Mouse (Mus musculus) midbrain, embryonic 12.5 days (tissue): ENCODE results near the gene Psmd7. TPM values are rescaled to one million over a fixed set of nuclear protein-coding genes. Genes with fewer than 3 reads are reported as not detected.
A peak's percentile ranks its signal among the peaks of the same experiment; 100 is the strongest.
"Not testable (repeated sequence)": the region's sequence is repeated elsewhere in the genome, so short reads cannot be mapped to it uniquely, and the experiment has no call there.

ENCODE experiments used
- ATAC-seq: fragments of 200-750 bp; cut with Nextera tagmentation; 2 replicates; pipeline ENCODE4 v1.8.0; 2017; ENCODE audit warnings: low read depth, moderate TSS enrichment, moderate library complexity; ENCODE audit not compliant: low FRiP score
- H3K27ac ChIP-seq: fragments of 300-500 bp; sonication (generic); replicated peaks from 2 replicates; pipeline ENCODE4 v1.5.1; 2016; ENCODE audit warnings: mild to moderate bottlenecking
- H3K27me3 ChIP-seq: fragments of 300-500 bp; sonication (generic); 2 replicates; pipeline ENCODE4 v1.6.1; 2016; ENCODE audit warnings: mild to moderate bottlenecking
- H3K36me3 ChIP-seq: fragments of 300-500 bp; sonication (generic); 2 replicates; pipeline ENCODE4 v1.6.1; 2016
- H3K4me1 ChIP-seq: fragments of 300-500 bp; sonication (generic); 2 replicates; pipeline ENCODE4 v1.6.1; 2016
- H3K4me2 ChIP-seq: fragments of 300-500 bp; sonication (generic); replicated peaks from 2 replicates; pipeline ENCODE4 v1.6.1; 2016; ENCODE audit warnings: mild to moderate bottlenecking, moderate library complexity
- H3K4me3 ChIP-seq: fragments of 300-500 bp; sonication (generic); 2 replicates; pipeline ENCODE4 v1.5.1; 2016; ENCODE audit warnings: mild to moderate bottlenecking
- H3K9ac ChIP-seq: fragments of 300-500 bp; sonication (generic); replicated peaks from 2 replicates; pipeline ENCODE4 v1.6.1; 2016; ENCODE audit warnings: mild to moderate bottlenecking, moderate library complexity
- H3K9me3 ChIP-seq: fragments of 300-500 bp; sonication (generic); 2 replicates; pipeline ENCODE4 v1.6.1; 2016; ENCODE audit warnings: mild to moderate bottlenecking
- WGBS: fragments of 180-500 bp; shearing (Covaris S2); methylation state at CpG from one replicate; pipeline ENCODE4 v1.1.7; 2016; 5-methylcytosine and 5-hydroxymethylcytosine counted together
- polyA plus RNA-seq: library from polyadenylated mRNA; unstranded; fragments of >200 nt; fragmentation: Nextera tagmentation; extraction: Ambion mirVana; gene quantifications from 2 replicates; pipeline ENCODE4 v1.2.1, GENCODE M21; 2016

The Psmd7 gene
- 278 and 283 TPM in 2 replicates for polyA plus RNA-seq

GRCm38 (mm10) chr8:107587995-107588780 lies at the start of gene Psmd7:
Gene Psmd7 (minus strand): TSS chr8:107588464.
- H3K4me3 ChIP-seq = peak within 1 kb of the TSS; percentile 80
- H3K36me3 ChIP-seq = peaks cover 30% of the 10 kb centered on the region
- 2% methylated on average over 60 of the region's 65 CpGs for WGBS
- ATAC-seq = peak; percentile 98
- H3K27ac ChIP-seq = peak within 1 kb of the TSS; percentile 81
- H3K9me3 ChIP-seq = no peaks in the 10 kb centered on the region
- H3K4me1 ChIP-seq = peaks cover 18% of the 10 kb centered on the region
- peak within 1 kb of the TSS; percentile 89 for H3K4me2 ChIP-seq
- peak within 1 kb of the TSS; percentile 94 for H3K9ac ChIP-seq
- H3K27me3 ChIP-seq = no peaks in the 10 kb centered on the region

- ATAC-seq = no peak
- Histone ChIP-seq H3K9me3 (no peaks in the 10 kb centered on the region), H3K4me3 (no peak overlapping the region), H3K4me1 (no peaks in the 10 kb centered on the region), H3K27ac (no peak overlapping the region), H3K9ac (no peak overlapping the region), H3K36me3 (no peaks in the 10 kb centered on the region), H3K27me3 (no peaks in the 10 kb centered on the region), H3K4me2 (no peak overlapping the region)
- 98% methylated on average over 2 of the region's 2 CpGs for WGBS
Observed at GRCm38 (mm10) chr8:107633734-107634133, 45.5 kb upstream of the Psmd7 start.

GRCm38 (mm10) chr8:107629701-107630100 lies 41.4 kb upstream of the Psmd7 start:
- Histone ChIP-seq H3K4me2 (no peak overlapping the region), H3K36me3 (no peaks in the 10 kb centered on the region), H3K9me3 (no peaks in the 10 kb centered on the region), H3K27ac (no peak overlapping the region), H3K9ac (no peak overlapping the region), H3K4me1 (no peaks in the 10 kb centered on the region), H3K4me3 (no peak overlapping the region), H3K27me3 (no peaks in the 10 kb centered on the region)
- WGBS = 62% methylated on average over 11 of the region's 11 CpGs
- no peak for ATAC-seq

GRCm38 (mm10) chr8:107628501-107629149 lies 40.4 kb upstream of the Psmd7 start:
- Histone ChIP-seq H3K36me3 (no peaks in the 10 kb centered on the region), H3K4me1 (no peaks in the 10 kb centered on the region), H3K27ac (no peak overlapping the region), H3K9me3 (no peaks in the 10 kb centered on the region), H3K9ac (no peak overlapping the region), H3K4me2 (no peak overlapping the region), H3K4me3 (no peak overlapping the region), H3K27me3 (no peaks in the 10 kb centered on the region)
- ATAC-seq = no peak
- WGBS = 62% methylated on average over 8 of the region's 8 CpGs

GRCm38 (mm10) chr8:107627881-107628280 lies 39.6 kb upstream of the Psmd7 start:
- Histone ChIP-seq H3K4me2 (no peak overlapping the region), H3K9ac (no peak overlapping the region), H3K36me3 (no peaks in the 10 kb centered on the region), H3K27ac (no peak overlapping the region), H3K9me3 (no peaks in the 10 kb centered on the region), H3K4me3 (no peak overlapping the region), H3K4me1 (no peaks in the 10 kb centered on the region), H3K27me3 (no peaks in the 10 kb centered on the region)
- ATAC-seq = no peak
- WGBS = 92% methylated on average over 9 of the region's 9 CpGs

- not testable (repeated sequence) for H3K27me3 ChIP-seq, H3K4me1 ChIP-seq, ATAC-seq, H3K4me2 ChIP-seq, H3K9me3 ChIP-seq, H3K9ac ChIP-seq, H3K4me3 ChIP-seq, H3K27ac ChIP-seq, H3K36me3 ChIP-seq
Observed at GRCm38 (mm10) chr8:107624301-107624700, 36.0 kb upstream of the Psmd7 start.

GRCm38 (mm10) chr8:107621930-107622623 lies 33.8 kb upstream of the Psmd7 start:
- Histone ChIP-seq H3K27me3 (no peaks in the 10 kb centered on the region), H3K4me2 (no peak overlapping the region), H3K4me3 (no peak overlapping the region), H3K27ac (no peak overlapping the region), H3K9ac (no peak overlapping the region), H3K4me1 (no peaks in the 10 kb centered on the region), H3K9me3 (no peaks in the 10 kb centered on the region), H3K36me3 (no peaks in the 10 kb centered on the region)
- ATAC-seq = no peak
- whole genome bisulfite sequencing = 92% methylated on average over 10 of the region's 10 CpGs

GRCm38 (mm10) chr8:107621136-107621535 lies 32.9 kb upstream of the Psmd7 start:
- Histone ChIP-seq H3K9ac (no peak overlapping the region), H3K4me3 (no peak overlapping the region), H3K4me2 (no peak overlapping the region), H3K36me3 (no peaks in the 10 kb centered on the region), H3K4me1 (no peaks in the 10 kb centered on the region), H3K9me3 (no peaks in the 10 kb centered on the region), H3K27me3 (no peaks in the 10 kb centered on the region), H3K27ac (no peak overlapping the region)
- 71% methylated on average over 3 of the region's 3 CpGs for WGBS
- no peak for ATAC-seq

GRCm38 (mm10) chr8:107618499-107618898 lies 30.2 kb upstream of the Psmd7 start:
- Histone ChIP-seq H3K9ac (no peak overlapping the region), H3K9me3 (no peaks in the 10 kb centered on the region), H3K27ac (no peak overlapping the region), H3K4me2 (no peak overlapping the region), H3K36me3 (no peaks in the 10 kb centered on the region), H3K27me3 (no peaks in the 10 kb centered on the region), H3K4me3 (no peak overlapping the region), H3K4me1 (no peaks in the 10 kb centered on the region)
- 95% methylated on average over 10 of the region's 10 CpGs for WGBS
- no peak for ATAC-seq

- Histone ChIP-seq H3K36me3 (no peaks in the 10 kb centered on the region), H3K9me3 (0 out of 2 replicates have a peak, but pooled peaks cover 3% of the 10 kb centered on the region), H3K27ac (no peak overlapping the region), H3K9ac (no peak overlapping the region), H3K27me3 (no peaks in the 10 kb centered on the region), H3K4me3 (no peak overlapping the region), H3K4me2 (no peak overlapping the region), H3K4me1 (0 out of 2 replicates have a peak, but pooled peaks cover 2% of the 10 kb centered on the region)
- ATAC-seq = no peak
- 88% methylated on average over 6 of the region's 6 CpGs for WGBS
Observed at GRCm38 (mm10) chr8:107613411-107613810, 25.1 kb upstream of the Psmd7 start.

- no peak overlapping the region for H3K4me2 ChIP-seq
- no peaks in the 10 kb centered on the region for H3K36me3 ChIP-seq
- no peak overlapping the region for H3K4me3 ChIP-seq
- 0 out of 2 replicates have a peak, but pooled peaks cover 3% of the 10 kb centered on the region for H3K9me3 ChIP-seq
- 0 out of 2 replicates have a peak, but pooled peaks cover 4% of the 10 kb centered on the region for H3K27me3 ChIP-seq
- WGBS = 47% methylated on average over 11 of the region's 11 CpGs
- no peak for ATAC-seq
- H3K4me1 ChIP-seq = peaks cover 6% of the 10 kb centered on the region
- no peak overlapping the region for H3K9ac ChIP-seq
- H3K27ac ChIP-seq = no peak overlapping the region
Observed at GRCm38 (mm10) chr8:107610845-107611244, 22.6 kb upstream of the Psmd7 start.

GRCm38 (mm10) chr8:107608751-107609150 lies 20.5 kb upstream of the Psmd7 start:
- Histone ChIP-seq H3K27ac (no peak overlapping the region), H3K9me3 (0 out of 2 replicates have a peak, but pooled peaks cover 3% of the 10 kb centered on the region), H3K4me1 (peaks cover 6% of the 10 kb centered on the region), H3K4me3 (no peak overlapping the region), H3K27me3 (0 out of 2 replicates have a peak, but pooled peaks cover 4% of the 10 kb centered on the region), H3K4me2 (no peak overlapping the region), H3K36me3 (no peaks in the 10 kb centered on the region), H3K9ac (no peak overlapping the region)
- 55% methylated on average over 7 of the region's 7 CpGs for WGBS
- no peak for ATAC-seq
